Mouse (Mus musculus): ENCODE measurements around the gene Zcchc14.

Zcchc14 gene

GRCm38 (mm10) chr8:121589205-121589726 is 63.4 kb downstream of the Zcchc14 start:
- peak; percentile 11 for DNase-seq (ENCODE audit: extremely low read depth, low read depth)

GRCm38 (mm10) chr8:121588750-121589149 is 64.0 kb downstream of the Zcchc14 start:
- peak; percentile 56 for DNase-seq (ENCODE audit: extremely low read depth, low read depth)

GRCm38 (mm10) chr8:121585159-121585825 is 67.4 kb downstream of the Zcchc14 start:
- peak; percentile 96 for DNase-seq (ENCODE audit: extremely low read depth, low read depth)

GRCm38 (mm10) chr8:121584730-121585129 is 68.0 kb downstream of the Zcchc14 start:
- peak; percentile 54 for DNase-seq (ENCODE audit: extremely low read depth, low read depth)

GRCm38 (mm10) chr8:121583653-121584052 is 69.0 kb downstream of the Zcchc14 start:
- no peak for DNase-seq (ENCODE audit: extremely low read depth, low read depth)

- DNase-seq (ENCODE audit: extremely low read depth, low read depth) = no peak
Observed at GRCm38 (mm10) chr8:121580465-121580864, 72.2 kb downstream of the Zcchc14 start.

- peak; percentile 90 for DNase-seq (ENCODE audit: extremely low read depth, low read depth)
Observed at GRCm38 (mm10) chr8:121578676-121579451, 73.8 kb downstream of the Zcchc14 start, which contains the start of gene Fbxo31. Fbxo31 (minus strand) TSS chr8:121578806.

- DNase-seq (ENCODE audit: extremely low read depth, low read depth) = peak; percentile 26
Observed at GRCm38 (mm10) chr8:121577751-121578675, 74.7 kb downstream of the Zcchc14 start.

GRCm38 (mm10) chr8:121575661-121576060 is 77.0 kb downstream of the Zcchc14 start:
- DNase-seq (ENCODE audit: extremely low read depth, low read depth) = no peak

- no peak for DNase-seq (ENCODE audit: extremely low read depth, low read depth)
Observed at GRCm38 (mm10) chr8:121573275-121573674, 79.4 kb downstream of the Zcchc14 start.

- no peak for DNase-seq (ENCODE audit: extremely low read depth, low read depth)
Observed at GRCm38 (mm10) chr8:121572121-121572520, 80.6 kb downstream of the Zcchc14 start.

- no peak for DNase-seq (ENCODE audit: extremely low read depth, low read depth)
Observed at GRCm38 (mm10) chr8:121570801-121571200, 81.9 kb downstream of the Zcchc14 start.

GRCm38 (mm10) chr8:121570335-121570734 is 82.4 kb downstream of the Zcchc14 start:
- no peak for DNase-seq (ENCODE audit: extremely low read depth, low read depth)

- DNase-seq (ENCODE audit: extremely low read depth, low read depth) = no peak
Observed at GRCm38 (mm10) chr8:121568321-121568720, 84.4 kb downstream of the Zcchc14 start.

GRCm38 (mm10) chr8:121563701-121564100 is 89.0 kb downstream of the Zcchc14 start:
- no peak for DNase-seq (ENCODE audit: extremely low read depth, low read depth)

- no peak for DNase-seq (ENCODE audit: extremely low read depth, low read depth)
Observed at GRCm38 (mm10) chr8:121562941-121563351, 89.8 kb downstream of the Zcchc14 start.

GRCm38 (mm10) chr8:121561636-121562345 is 90.9 kb downstream of the Zcchc14 start:
- no peak for DNase-seq (ENCODE audit: extremely low read depth, low read depth)

GRCm38 (mm10) chr8:121560432-121561100 is 92.1 kb downstream of the Zcchc14 start:
- no peak for DNase-seq (ENCODE audit: extremely low read depth, low read depth)

GRCm38 (mm10) chr8:121559801-121560200 is 92.9 kb downstream of the Zcchc14 start:
- DNase-seq (ENCODE audit: extremely low read depth, low read depth) = no peak

- DNase-seq (ENCODE audit: extremely low read depth, low read depth) = no peak
Observed at GRCm38 (mm10) chr8:121558538-121558937, 94.2 kb downstream of the Zcchc14 start.

All from MEL-GATA-1-ER (cell line).